Mouse (Mus musculus) cerebellum, adult 2 months (tissue): Measurements from ENCODE around the gene Tubgcp4.

Experiments used
- CTCF ChIP-seq: fragments of 200-500 bp; IDR thresholded peaks from 2 replicates; pipeline ENCODE4 v1.5.1; 2011; ENCODE audit warnings: low read depth, mild to moderate bottlenecking, control low read depth, low read length, moderate library complexity, borderline replicate concordance; ENCODE audit not compliant: insufficient read depth
- POLR2A ChIP-seq: fragments of 200-500 bp; IDR thresholded peaks from 2 replicates; pipeline ENCODE4 v1.6.1; 2011; ENCODE audit warnings: low read length, control low read depth, borderline replicate concordance; ENCODE audit not compliant: insufficient read depth

DNA sequence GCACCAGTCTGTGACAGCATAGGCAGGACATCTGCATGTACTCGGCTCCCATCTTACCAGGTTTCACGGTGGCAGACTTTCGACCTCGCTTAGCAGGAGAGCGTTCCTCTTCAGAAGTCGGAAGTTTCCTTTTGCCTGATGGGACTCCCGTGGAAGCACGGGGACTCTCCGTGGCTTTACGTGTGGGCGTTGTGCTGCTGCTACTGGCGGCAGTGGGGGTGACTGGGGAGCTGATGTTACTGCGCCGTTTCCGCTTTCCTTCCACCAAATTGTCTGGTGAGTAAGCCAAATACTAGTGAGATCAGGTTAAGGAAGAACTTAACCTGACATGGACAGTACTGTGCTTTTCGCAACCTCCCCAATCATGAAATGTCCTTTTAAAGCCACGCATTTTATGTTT is 33.8 kb downstream of the Tubgcp4 start:
- no peak for TF ChIP-seq POLR2A
- TF ChIP-seq CTCF: no peak
